Mouse (Mus musculus): ENCODE data around the gene Msl1. TPM values are rescaled to one million over a fixed set of nuclear protein-coding genes. Genes with fewer than 3 reads are reported as not detected.

Gene Msl1
- polyA plus RNA-seq, 1 experiment, result 24.5 TPM

- WGBS, result 21% methylated on average over 5 of the region's 5 CpGs
- TF ChIP-seq CTCF (conservative IDR thresholded peaks at IDR 0.05; ENCODE audit: insufficient read depth, insufficient read length, low read depth, low read length), result no peak
- no peak for TF ChIP-seq POLR2A (IDR thresholded peaks at IDR 0.05; ENCODE audit: low read depth, low read length)
- H3K36me3 ChIP-seq (ENCODE audit: control insufficient read depth, insufficient read depth, low read length), result no peaks in the 10 kb centered on the region
- peak overlapping the region; percentile 37; the same call in 1 of the 2 replicates for H3K27ac ChIP-seq (ENCODE audit: insufficient read depth, low read depth, low read length)
- no peak overlapping the region for H3K4me3 ChIP-seq (ENCODE audit: insufficient read depth, low read depth, low read length)
- peak; percentile 38 for DNase-seq
- H3K27me3 ChIP-seq (replicated peaks; ENCODE audit: control insufficient read depth, insufficient read depth, low read length), result no peaks in the 10 kb centered on the region
- H3K4me1 ChIP-seq (ENCODE audit: control insufficient read depth, insufficient read depth, low read length), result peaks cover 84% of the 10 kb centered on the region
Measured at GRCm38 (mm10) chr11:98749716-98750115, 45.6 kb upstream of the Msl1 start.

- peak overlapping the region; percentile 37 for H3K27ac ChIP-seq (ENCODE audit: insufficient read depth, low read depth, low read length)
- H3K27me3 ChIP-seq (replicated peaks; ENCODE audit: control insufficient read depth, insufficient read depth, low read length), result no peaks in the 10 kb centered on the region
Measured at GRCm38 (mm10) chr11:98750351-98751201, 44.7 kb upstream of the Msl1 start.

DNA sequence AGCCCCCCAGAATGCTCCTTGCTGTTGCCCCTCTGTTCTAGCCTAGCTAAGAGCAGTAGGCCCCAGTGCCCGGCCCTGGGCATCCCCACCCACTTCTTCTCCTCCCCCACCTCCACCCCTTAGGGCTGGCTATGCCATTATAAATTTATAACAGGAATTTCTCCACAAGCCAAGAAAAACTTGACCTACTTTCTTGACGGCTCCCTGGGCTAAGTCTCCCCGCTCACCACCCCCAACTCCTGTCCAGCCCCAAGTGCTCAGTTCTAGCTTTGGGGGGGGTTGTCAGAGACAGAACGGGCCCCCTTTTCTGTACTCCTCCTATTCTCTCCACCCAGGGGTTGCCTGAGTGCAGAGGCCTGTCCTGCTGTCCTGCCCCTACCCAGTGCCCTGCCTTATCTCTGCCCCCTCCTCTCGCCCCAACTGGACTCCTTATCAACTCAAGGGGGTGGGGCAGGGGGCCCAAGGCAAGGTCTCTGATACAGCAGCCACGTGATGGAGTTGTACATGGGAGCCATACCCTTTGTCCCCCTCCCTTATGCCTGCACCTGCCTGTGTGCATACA, 44.0 kb upstream of the Msl1 start:
- peak; percentile 88 for DNase-seq
- Histone ChIP-seq H3K36me3 (ENCODE audit: control insufficient read depth, insufficient read depth, low read length) (no peaks in the 10 kb centered on the region), H3K27ac (ENCODE audit: insufficient read depth, low read depth, low read length) (peak overlapping the region; percentile 37), H3K4me3 (ENCODE audit: insufficient read depth, low read depth, low read length) (peak overlapping the region; percentile 3; the same call in 1 of the 2 replicates), H3K27me3 (replicated peaks; ENCODE audit: control insufficient read depth, insufficient read depth, low read length) (no peaks in the 10 kb centered on the region), H3K4me1 (ENCODE audit: control insufficient read depth, insufficient read depth, low read length) (peaks cover 78% of the 10 kb centered on the region)
- 10% methylated on average over 6 of the region's 6 CpGs for WGBS
- TF ChIP-seq POLR2A (IDR thresholded peaks at IDR 0.05; ENCODE audit: low read depth, low read length) (no peak), CTCF (conservative IDR thresholded peaks at IDR 0.05; ENCODE audit: insufficient read depth, insufficient read length, low read depth, low read length) (no peak)

More at GRCm38 (mm10) chr11:98750351-98751201, 44.7 kb upstream of the Msl1 start:
- peak; percentile 91 for DNase-seq
- peaks cover 85% of the 10 kb centered on the region for H3K4me1 ChIP-seq (ENCODE audit: control insufficient read depth, insufficient read depth, low read length)
- TF ChIP-seq POLR2A (IDR thresholded peaks at IDR 0.05; ENCODE audit: low read depth, low read length) (no peak), CTCF (conservative IDR thresholded peaks at IDR 0.05; ENCODE audit: insufficient read depth, insufficient read length, low read depth, low read length) (no peak)
- H3K4me3 ChIP-seq (ENCODE audit: insufficient read depth, low read depth, low read length), result peak overlapping the region; percentile 3; the same call in 1 of the 2 replicates
- WGBS, result 6% methylated on average over 16 of the region's 17 CpGs
- H3K36me3 ChIP-seq (ENCODE audit: control insufficient read depth, insufficient read depth, low read length), result no peaks in the 10 kb centered on the region

DNA sequence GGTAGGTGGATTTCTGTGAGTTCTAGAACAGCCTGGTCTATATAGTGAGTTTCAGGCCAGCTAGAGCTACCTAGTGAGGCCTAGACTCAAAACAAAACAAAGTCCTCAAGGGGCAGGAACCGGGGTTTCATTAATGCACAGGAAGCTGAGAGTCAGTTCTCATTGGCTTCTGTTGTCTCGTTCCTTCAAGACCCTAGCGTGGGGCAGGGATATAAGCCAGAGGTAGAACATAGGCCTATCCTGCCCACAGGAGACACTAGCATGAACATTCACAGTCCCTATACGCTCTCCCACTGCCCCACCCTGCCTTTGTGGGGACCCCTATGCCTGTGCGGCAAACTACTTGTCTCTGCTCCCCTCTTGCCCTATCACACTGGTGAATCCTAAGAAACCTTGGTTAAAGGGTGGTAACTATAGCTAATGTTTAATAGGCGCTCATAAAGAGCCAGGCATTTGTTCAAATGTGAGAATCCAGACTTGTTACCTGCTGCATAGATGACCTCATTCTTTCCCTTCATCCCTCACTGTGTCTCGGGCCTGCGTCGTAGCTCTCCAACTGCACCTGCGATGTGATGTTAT, 42.7 kb upstream of the Msl1 start:
- 44% methylated on average over 10 of the region's 10 CpGs for WGBS
- H3K4me1 ChIP-seq (ENCODE audit: control insufficient read depth, insufficient read depth, low read length), result peaks cover 67% of the 10 kb centered on the region
- no peaks in the 10 kb centered on the region for H3K36me3 ChIP-seq (ENCODE audit: control insufficient read depth, insufficient read depth, low read length)
- peak; percentile 72 for DNase-seq
- no peak for TF ChIP-seq POLR2A (IDR thresholded peaks at IDR 0.05; ENCODE audit: low read depth, low read length)
- TF ChIP-seq CTCF (conservative IDR thresholded peaks at IDR 0.05; ENCODE audit: insufficient read depth, insufficient read length, low read depth, low read length), result no peak
- no peaks in the 10 kb centered on the region for H3K27me3 ChIP-seq (replicated peaks; ENCODE audit: control insufficient read depth, insufficient read depth, low read length)
- H3K4me3 ChIP-seq (ENCODE audit: insufficient read depth, low read depth, low read length), result no peak overlapping the region
- peak overlapping the region; percentile 60 for H3K27ac ChIP-seq (ENCODE audit: insufficient read depth, low read depth, low read length)

- H3K27ac ChIP-seq (ENCODE audit: insufficient read depth, low read depth, low read length), result no peak overlapping the region
- H3K4me1 ChIP-seq (ENCODE audit: control insufficient read depth, insufficient read depth, low read length), result peaks cover 61% of the 10 kb centered on the region
- no peaks in the 10 kb centered on the region for H3K27me3 ChIP-seq (replicated peaks; ENCODE audit: control insufficient read depth, insufficient read depth, low read length)
- 87% methylated on average over 5 of the region's 5 CpGs for WGBS
- no peak overlapping the region for H3K4me3 ChIP-seq (ENCODE audit: insufficient read depth, low read depth, low read length)
- no peaks in the 10 kb centered on the region for H3K36me3 ChIP-seq (ENCODE audit: control insufficient read depth, insufficient read depth, low read length)
- DNase-seq, result no peak
- no peak for TF ChIP-seq CTCF (conservative IDR thresholded peaks at IDR 0.05; ENCODE audit: insufficient read depth, insufficient read length, low read depth, low read length)
- no peak for TF ChIP-seq POLR2A (IDR thresholded peaks at IDR 0.05; ENCODE audit: low read depth, low read length)
Measured at GRCm38 (mm10) chr11:98753264-98753663, 42.1 kb upstream of the Msl1 start.

- Histone ChIP-seq H3K27ac (ENCODE audit: insufficient read depth, low read depth, low read length) (peak overlapping the region; percentile 21; the same call in 1 of the 2 replicates), H3K36me3 (ENCODE audit: control insufficient read depth, insufficient read depth, low read length) (no peaks in the 10 kb centered on the region), H3K27me3 (replicated peaks; ENCODE audit: control insufficient read depth, insufficient read depth, low read length) (no peaks in the 10 kb centered on the region), H3K4me1 (ENCODE audit: control insufficient read depth, insufficient read depth, low read length) (peaks cover 53% of the 10 kb centered on the region), H3K4me3 (ENCODE audit: insufficient read depth, low read depth, low read length) (no peak overlapping the region)
- DNase-seq, result peak; percentile 46
- no peak for TF ChIP-seq POLR2A (IDR thresholded peaks at IDR 0.05; ENCODE audit: low read depth, low read length)
- TF ChIP-seq CTCF (conservative IDR thresholded peaks at IDR 0.05; ENCODE audit: insufficient read depth, insufficient read length, low read depth, low read length), result no peak
- 38% methylated on average over 9 of the region's 9 CpGs for WGBS
Measured at GRCm38 (mm10) chr11:98754151-98754620, 41.1 kb upstream of the Msl1 start.

Data from kidney, adult 2 months (tissue).